Mouse (Mus musculus): ENCODE data around the gene Fbln5. TPM values are rescaled to one million over a fixed set of nuclear protein-coding genes. Genes with fewer than 3 reads are reported as not detected.

The Fbln5 gene
- total RNA-seq, 4 experiments from 2014 or later, result 37.6 to 66.7 (median 58.3) TPM

DNA sequence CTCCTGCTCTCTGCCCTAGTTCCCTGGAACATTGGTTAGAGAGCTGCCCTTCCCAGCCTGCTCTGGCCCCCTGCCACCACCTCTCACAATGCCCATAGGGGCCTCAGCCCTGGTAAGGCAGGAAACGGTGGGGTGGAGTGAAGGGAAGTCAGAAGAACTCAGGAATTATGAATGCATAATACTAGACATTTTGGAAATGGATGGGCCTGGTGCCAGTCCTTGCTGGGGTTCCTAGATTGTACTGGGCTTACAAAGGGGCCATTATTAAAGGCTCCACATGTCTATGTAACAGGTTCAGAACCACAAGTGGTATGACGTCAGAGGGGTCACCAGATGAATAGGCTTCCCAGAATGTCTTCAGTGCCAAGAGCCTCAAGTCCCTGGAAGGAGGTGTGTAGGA lies 11.5 kb downstream of the Fbln5 start:
- no peak for DNase-seq

DNA sequence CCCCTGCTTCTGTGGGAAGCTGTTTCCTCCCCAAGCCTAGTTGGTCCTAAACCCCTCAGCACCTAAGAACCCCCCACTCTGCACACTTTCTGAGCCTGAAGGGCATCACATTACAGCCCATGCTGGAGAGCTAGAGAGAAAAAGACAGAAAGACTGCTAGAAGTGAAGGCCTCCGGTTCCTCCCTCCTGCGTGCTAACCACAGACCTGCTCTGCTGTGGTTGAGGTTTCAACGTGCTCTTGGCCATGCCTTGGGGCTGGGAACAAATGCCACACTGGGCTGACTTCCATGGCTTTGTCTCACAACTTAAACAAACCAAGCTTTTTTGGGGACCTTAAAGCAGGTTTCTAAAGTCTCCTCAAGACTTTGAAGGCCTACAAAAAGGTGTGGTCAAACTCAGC lies 16.4 kb downstream of the Fbln5 start:
- no peak for DNase-seq

DNA sequence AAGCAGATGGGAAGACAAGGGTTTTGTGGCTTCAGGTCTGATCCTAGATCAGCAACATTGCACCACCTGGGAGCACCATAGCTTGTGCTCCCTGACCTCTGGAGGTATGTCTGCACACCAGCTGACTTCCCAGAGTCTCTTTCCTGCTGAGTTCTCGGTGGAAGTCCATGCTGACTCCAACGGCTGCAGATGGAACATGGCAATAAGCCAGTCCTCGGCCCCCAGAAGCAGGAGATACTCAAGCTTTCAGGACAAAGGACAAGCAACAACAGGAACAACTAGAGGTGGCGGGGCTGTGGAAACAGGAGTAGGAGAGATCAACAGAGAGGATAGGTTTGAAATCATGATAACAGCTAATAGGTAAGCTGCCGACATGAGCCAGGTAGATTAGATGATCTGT lies 17.1 kb downstream of the Fbln5 start:
- DNase-seq, result no peak

DNA sequence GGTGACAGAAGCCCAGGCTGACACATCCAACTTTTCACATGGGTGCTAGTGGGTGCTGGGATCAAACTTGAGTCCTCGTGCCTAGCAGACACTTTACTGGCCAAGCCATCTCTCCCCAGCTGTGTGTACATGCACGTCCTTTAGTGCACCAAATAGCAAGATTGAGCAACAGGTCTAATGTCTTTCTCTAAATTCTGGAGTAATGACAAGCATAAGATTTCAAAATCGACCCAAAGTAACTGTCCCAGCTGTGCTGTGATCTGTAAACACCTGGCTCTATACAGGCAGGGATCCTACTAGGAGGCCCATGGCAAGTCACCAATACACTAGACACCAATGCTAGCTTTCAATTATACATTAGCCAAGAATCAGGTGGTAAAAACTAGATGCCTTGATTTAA lies 17.8 kb downstream of the Fbln5 start:
- no peak for DNase-seq

DNA sequence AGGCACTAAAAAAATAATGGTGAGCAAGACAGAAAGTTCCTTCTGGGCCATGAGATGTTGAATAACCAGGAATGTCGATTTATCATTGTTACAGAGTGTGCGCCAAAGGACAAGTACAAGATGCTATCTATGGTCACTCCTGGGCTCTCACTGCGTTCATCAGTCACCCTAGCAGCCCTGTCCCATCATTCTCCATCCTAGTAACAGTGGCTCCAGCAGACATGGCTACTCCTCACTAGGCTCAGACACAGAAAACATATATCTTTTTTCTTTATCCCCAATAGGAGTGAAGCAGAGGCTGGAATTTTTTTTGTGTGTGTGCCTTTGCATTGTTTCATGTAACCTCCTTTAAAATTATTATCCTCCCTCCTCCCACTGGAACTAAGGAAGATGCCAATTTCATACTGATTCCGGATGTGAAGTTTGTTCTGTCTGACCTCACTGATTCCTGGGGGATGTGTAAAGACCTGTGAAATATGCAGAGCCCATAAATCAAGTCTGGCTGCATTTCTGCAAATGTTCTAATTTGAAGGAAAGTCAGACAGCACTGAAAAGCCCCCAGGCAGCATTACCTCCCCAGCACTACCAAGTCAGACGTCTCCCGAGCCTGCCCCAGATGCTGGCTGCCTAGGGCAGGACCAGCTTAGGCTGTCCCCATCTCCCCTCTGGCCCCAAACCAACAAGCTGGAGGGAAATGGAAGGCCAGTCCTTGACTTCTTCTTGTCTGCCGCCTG lies 20.5 kb downstream of the Fbln5 start:
- no peak for DNase-seq

DNA sequence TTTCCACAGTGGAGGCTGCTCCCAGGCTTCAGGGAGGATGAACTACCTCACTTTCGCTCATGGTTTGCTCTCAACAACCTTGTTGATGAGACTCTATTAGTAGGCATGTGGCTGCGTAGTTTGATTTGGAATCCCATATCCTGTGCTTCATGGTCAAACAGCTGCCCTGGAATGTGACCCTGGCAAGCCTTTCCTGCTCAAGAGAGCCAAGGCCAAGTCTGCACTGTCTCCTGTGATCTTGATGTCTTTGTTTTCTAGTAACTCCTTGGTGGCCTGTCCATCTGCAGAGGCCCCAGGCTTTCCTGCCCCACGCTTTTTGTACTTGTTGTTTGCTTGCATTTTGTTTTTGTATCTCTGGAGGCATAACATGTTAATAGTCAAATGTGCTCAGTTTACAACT lies 24.4 kb downstream of the Fbln5 start:
- peak; percentile 64 for DNase-seq

DNA sequence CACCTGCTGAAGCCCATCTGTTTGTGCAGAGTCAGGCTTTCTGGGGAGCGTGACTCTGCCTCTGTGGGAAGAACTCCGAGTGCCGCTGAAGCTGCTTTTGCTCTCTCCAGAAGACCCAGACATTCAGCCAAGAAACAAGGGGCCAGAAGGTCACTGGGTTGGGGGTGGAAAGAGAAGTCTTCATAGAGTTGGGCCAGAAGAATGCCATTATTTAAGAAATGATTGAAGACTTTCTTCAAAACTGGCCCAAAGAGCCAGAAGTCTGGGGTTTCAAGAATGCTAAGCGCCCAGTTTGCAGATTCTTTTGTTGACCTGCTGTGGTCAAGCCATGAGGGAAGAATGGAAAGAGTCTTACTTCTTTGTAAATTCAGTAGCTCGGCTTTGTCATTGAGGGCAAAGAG lies 25.6 kb downstream of the Fbln5 start:
- DNase-seq, result peak; percentile 14

DNA sequence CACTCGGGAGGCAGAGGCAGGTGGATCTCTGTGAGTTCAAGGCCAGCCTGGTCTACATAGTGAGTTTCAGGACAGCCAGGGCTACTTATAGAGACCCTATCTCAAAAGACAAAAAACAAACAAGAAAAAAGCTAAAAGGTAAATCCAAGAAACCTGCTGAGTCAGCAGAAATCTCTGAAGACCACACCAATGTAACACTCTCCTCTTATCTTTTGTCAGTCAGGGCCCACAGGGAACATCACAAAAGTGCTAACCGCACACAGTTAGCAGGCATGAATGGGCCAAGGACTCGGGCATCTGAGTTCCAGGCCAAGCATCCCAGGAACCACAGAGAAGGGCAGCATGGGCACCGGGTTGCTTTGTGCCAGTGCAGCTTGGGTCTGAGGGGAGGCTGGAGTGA lies 26.2 kb downstream of the Fbln5 start:
- no peak for DNase-seq

DNA sequence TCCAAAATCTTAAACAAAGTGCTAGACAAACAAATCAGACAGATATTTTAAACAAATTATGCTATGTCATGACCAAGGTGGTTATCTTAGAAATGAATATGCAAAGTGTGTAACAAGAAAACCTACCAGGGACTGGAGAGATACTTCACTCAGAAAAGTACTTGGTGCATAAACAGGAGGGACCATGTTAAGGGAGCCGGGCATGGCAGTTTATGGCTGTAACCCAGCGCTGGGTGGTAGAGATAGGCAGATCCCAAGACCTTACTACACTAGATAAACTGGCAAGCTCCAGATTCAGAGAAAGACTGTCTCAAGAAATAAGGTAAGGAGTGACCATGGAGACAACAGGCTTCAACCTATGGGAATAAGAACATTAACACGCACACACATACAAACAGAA lies 29.1 kb downstream of the Fbln5 start:
- no peak for DNase-seq

DNA sequence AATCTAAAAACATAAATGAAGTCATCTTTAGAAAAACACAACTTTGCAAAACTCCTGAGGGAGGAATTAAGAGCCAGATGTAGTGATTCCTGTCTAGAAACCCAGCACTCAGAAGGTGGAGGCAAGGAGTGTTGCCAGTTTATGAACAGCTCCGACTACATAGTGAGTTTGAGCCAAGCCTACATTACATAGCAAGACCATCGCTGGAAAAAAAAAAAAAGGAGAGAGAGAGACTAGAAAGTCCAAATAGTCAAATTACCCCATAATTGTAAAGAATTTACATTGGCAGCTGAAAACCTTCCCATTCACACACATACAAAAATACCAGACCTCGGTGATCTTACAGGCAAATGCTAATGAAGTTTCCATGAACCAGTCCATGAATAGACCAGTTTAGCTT lies 29.6 kb downstream of the Fbln5 start:
- no peak for DNase-seq

DNA sequence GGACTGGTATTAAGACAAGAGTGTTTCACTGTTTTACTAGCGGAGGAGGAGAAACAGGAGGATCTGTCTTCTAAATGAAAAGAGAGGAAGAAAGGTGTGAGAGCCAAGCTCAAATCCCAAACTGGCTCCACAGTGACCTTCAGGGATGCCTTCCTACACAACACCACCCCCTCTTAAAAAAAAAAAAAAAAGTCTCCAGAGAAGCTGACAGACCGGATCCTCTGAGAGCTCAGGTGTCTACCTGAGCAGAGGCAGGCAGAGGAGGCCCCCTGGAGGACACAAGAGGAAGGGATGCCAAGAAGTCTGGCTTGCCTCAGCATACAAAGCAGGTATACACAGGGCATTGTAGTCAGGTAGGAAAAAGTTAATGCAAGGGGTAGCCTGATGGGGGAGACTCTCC lies 36.1 kb downstream of the Fbln5 start:
- DNase-seq, result no peak

DNA sequence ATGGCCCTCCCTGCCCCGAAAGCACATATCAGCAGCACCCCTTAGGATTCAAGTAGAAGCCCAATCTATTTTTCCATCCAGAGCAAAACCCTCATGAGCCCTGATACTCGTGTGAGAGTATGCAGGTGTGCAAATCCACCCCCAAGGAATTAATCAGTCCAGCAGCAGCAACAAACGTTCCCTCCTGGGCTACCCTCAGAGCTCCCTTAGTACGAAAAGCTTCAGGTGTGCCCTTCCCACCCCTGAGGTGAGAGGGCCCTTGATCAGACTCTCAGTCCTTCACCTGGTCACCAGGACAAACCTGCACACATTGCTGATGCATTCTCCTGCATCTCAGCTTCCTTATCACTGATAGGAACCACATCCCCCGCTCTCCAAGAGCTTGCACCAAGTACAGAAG lies 37.9 kb downstream of the Fbln5 start:
- DNase-seq, result no peak

DNA sequence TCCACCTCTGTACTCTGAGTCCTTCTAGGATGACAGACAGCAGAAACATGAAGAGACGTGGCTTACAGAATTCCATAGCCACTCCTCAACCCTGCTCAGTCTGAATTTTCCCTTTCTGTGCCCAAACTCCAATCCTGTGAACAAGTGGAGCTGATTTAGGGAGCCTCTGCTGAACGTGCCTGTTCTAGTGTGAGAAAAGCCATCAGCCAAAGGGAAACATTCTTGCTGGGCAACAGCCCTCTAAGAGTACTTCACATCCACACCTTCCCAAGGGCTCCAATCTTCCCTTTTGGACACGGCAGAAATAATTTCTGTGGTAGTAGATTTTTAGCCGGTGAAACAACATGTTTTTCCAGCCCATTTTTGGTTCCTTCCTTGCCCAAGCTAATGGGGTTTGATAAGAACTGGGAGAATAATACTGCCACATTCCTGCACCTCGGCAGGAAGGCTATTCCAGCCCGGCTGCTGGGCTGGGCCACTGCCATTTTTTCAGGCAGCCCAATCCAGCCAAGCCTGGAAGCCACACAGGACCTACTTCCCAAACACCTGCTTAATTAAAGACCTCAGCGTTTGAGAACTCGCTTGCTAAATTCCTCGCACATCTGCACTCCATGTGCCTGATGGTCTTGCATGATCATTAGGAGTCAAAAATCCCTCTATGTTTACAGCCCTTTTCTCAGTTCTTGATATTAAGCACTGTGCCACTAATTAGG lies 41.1 kb downstream of the Fbln5 start:
- no peak for DNase-seq

DNA sequence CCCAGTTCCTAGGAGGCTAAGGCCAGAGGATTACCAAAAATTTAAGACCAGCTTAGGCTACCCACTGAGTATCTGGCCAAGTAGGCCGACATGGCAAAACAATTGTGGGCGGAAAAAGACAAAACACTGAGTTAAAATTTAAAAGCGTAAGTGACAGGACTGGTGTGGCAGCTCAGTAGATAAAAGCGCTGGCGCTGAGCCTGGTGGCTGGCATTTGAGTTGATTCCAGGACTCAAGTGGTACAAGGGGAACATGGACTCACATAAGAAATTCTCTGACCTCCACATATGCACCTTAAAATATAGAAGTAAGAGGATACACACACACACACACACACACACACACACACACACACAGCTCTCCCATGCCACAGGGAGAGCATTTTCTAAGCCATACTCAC lies 42.5 kb downstream of the Fbln5 start:
- no peak for DNase-seq

DNA sequence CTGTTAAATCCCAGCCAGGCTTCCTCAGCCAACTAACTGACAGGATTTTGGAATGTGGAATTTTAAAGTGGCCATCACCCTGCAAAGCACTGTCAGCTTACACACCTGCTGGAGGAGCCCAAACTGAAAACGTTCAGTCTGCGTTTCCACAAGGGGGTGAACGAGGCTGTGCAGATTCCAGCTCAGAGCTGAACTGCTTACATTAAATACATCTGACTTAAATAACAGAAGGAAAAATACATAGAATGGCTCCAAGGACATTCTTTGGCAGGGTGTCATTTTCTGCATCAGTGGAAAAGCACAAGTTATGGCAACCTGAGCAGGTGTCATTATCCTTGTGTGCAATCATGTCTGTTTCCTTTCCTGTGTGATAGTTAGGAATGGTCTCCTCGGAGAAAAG lies 44.7 kb downstream of the Fbln5 start:
- DNase-seq, result no peak

DNA sequence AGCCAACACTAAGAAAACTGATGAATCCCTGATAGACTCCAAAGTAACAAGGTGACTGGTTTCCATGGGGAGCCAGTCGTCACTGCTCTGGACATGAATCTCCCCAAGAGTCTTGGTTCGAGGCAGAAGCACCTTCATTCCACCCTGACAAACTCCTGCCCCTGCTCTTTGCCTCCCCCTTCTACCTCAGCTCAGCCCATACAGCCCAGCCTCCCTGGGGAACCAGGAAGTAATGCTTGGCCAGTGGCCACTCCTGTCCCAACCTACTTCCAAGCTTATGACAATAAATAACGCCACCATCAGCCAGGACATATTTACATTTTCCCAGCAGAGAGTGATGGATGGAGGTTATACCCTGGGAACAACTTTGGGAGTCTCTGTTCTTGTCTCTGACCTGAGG lies 45.9 kb downstream of the Fbln5 start:
- DNase-seq, result no peak

DNA sequence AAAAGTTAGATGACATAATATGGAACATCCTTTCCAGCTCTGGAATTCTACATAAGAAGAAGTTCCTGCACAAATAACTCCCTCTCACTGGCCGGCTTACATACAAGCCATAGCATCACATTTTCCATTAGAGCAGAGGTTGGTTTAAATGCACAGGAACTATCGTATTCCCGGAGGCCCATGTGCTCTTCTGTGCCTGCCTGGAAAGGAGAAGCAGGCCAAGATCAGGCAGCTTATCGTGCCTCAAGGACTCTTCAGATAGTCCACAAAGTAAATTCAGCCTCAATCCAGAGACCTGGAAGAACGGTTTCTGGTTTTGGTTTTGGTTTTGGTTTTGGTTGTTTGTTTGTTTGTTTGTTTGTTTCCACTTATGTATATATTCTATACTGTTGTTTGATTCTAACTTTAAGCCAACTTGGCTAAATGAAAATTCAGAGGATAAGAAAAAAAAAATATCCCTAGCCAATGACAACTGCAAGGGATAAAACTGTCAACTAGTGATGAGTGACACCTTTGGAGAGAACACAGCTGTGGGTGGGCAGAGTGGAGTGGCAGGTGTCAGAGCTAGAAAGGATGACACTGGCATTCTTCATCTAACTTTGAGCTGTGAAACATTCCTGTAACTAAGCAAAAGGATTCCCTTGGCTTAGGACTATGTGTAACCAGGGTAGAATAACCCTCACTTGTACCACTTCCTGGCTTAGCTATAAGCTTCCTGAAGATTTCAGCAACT lies 48.4 kb downstream of the Fbln5 start:
- no peak for DNase-seq

DNA sequence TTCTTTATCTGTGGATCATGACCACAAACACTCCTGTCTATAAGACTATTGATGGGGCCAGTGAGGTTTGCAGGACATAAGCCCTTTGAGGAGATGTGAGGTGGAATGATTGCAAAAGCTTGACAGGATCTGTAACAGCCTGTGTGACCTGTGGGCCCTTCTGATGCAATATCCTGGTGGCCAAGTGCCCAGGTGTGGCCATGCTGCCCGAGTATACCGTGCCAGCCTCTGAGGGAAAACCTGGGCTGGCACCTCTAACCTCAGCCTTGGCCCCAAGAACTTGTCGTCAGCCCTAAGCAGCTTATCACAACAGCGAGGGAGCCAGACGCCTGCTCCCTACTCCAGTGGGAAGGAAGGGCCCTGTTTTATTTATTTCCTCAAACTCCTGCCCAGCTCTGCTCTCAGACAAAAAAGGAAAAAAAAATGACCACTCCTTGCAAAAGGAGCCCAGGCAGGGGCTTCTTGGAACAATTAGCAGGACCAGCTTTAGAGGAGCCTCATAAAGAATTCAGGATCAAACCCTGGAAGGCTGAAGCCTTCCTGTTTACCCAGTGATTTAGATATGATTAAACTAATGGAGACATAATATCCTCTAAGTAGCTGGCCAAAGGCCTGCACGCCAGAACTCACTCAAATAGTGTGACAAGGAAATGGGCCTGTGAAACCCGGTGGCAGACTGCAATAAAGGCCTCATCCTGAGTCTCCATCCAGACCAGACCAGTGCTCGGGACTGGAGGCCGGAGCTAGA lies 51.4 kb downstream of the Fbln5 start:
- peak; percentile 21 for DNase-seq

DNA sequence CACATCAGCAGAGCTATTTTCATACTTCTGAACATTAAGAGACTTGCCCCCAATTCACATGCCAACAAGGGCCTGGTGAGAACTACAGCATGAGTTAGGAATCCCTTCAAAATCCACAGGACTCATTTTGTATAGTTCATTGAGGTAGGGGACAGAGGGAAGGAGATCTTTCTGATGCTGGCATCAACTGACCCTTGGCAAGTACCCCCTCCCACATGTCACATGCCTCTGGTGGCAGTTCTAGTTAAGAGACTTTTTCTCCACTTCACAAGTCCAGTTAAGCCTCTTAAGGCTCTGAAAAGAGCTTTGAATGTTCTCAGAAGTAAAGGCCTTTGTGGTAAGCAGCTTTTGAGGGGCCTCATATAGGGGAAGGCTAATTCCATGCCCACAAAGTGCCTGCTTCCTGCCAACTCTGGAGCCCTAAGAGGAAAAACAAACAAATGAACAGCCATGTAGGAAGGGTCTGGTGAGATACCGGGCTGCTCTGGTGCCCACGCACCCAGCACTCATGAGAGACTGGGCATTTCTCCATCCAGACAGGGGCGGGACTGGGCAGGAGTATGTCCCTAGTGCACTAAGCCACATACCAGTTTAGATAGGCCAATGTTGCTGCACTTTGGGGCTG lies 52.5 kb downstream of the Fbln5 start:
- DNase-seq, result no peak

DNA sequence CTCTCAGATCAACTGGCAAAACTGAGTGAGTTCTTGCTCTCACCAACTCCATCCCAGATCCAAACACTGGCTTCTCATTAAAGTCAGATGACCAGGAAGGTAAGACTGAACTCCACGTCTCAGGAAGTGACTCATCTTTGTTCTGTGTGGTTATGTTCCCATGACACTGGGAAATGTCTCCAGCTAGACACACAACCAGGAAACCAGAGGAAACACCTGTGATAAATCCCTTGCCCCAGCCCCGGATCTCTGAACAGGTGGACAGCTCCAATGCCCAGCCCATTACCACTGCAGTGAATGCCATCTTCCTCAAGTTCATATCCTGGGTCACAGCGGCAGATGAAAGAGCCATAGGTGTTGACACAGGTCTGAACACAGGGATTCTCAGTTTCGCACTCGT lies 54.0 kb downstream of the Fbln5 start:
- DNase-seq, result no peak

DNA sequence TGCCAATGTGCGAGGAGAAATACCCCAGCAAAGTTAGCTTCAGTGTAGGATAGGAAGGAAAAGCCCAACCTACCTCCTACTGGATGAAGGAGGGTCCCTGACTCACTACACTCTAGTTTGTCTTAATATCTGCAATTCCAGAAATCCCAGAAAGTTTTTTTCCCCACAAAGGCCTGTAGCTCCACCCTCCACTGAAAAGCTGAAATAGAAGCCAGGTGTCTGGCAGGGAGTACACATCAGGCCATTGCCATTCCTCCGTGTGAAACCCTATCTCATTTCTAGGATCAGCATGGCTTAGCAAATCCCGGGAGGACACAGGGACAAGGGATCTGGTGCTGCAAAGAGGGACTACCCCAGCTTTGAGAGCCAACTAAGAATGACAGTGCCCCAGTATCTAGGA lies 55.8 kb downstream of the Fbln5 start:
- no peak for DNase-seq

DNA sequence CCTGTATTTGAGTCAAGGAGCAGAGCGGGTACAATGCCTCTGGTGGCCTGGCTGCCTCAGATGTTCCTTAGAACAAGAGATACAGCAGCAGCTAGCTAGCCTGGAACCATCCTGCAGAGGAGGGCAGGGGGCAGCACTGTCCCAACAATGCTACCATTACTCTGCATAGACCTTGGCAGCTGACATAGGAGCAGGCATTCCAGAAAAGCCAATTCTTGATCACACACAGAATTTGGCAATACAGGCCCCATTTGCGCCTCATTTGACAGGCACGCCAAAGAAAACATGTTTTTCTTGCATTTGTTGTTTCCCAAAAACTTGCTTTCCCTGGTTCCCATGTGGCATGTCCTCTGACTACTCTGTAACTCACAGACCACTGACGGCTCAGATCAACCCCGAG lies 56.8 kb downstream of the Fbln5 start:
- no peak for DNase-seq

Measured in adrenal gland, adult 8-10 months (tissue).